In the genomic region with DNA sequence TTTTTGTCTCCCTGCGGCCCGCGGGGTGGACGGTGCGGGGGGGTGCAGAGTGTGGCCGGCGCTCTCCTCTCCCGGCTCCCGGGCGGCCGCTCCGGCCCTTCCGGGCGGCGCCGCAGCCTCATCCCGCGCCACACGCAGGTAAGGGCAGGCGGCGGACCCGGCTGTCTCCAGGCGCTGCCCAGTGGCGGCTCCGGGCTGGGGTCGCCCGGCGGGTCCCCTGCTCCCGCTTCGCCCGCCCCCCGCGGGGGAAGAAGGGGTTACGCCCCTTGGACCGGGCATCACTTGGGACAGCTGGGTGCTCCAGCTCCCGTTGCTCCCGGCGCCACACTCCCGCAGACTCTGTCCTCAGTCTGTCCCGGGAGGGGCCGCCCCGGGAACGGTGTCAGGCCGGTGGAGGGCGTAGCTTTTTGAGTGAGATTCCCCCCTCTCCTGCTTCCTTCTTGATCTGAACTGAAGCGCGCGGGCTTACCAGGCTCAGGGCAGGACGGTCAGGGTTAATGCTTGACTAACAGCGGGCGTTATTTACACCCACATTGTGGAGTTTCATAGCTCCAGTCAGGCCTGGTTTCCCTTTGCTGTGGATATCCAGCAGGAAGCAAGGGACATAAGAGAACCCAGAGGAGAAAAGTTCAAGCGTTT, we compare ENCODE assay signal across 1 mouse cellular context.
TF ChIP-seq lines count a peak whose summit lies in the region.

No protein-coding gene starts in this region.

TF ChIP-seq in CH12.LX, 34 proteins besides CTCF, POLR2A, EP300 and RAD21 (continued from another document):
- TF ChIP-seq CHD1 (IDR thresholded peaks at IDR 0.05; ENCODE audit: low read depth, low read length) (no peak), NRF1 (IDR thresholded peaks at IDR 0.05; ENCODE audit: low read depth, low read length) (0 out of 2 replicates have a peak, but pooled peaks have one; percentile 1), IRF4 (IDR thresholded peaks at IDR 0.05; ENCODE audit: low read depth, low read length) (no peak)
